Mouse (Mus musculus) MEL (cell line): Measurements from ENCODE around the gene Tfb1m. TPM values are rescaled to one million over a fixed set of nuclear protein-coding genes. Genes with fewer than 3 reads are reported as not detected.

Source experiments
- DNase-seq: peaks from one replicate; pipeline ENCODE4 v3.0.0; 2011; ENCODE audit warnings: low read depth, low spot score
- H3K27ac ChIP-seq: 2 replicates; pipeline ENCODE4 v1.5.1; 2012; ENCODE audit warnings: low read depth, mild to moderate bottlenecking, control low read depth, low read length, moderate library complexity; ENCODE audit not compliant: control insufficient read depth
- H3K27me3 ChIP-seq, 2 experiments: fragments of 150-350 bp in 1 of 2; sonication (generic) in 1 of 2; 2 replicates each; pipeline ENCODE4 v1.6.1; 2012; ENCODE audit warnings: low read length in 2 of 2, mild to moderate bottlenecking in 2 of 2, improper control_type of control experiment in 1 of 2, moderate library complexity in 1 of 2; ENCODE audit not compliant: insufficient read depth in 2 of 2, control insufficient read depth in 1 of 2
- H3K36me3 ChIP-seq, 2 experiments: 2 replicates each; pipeline ENCODE4 v1.6.1; 2012 to 2014; ENCODE audit warnings: low read length in 2 of 2, improper control_type of control experiment in 1 of 2, inconsistent platforms in 1 of 2, mild to moderate bottlenecking in 1 of 2; ENCODE audit not compliant: insufficient read depth in 2 of 2, control insufficient read depth in 1 of 2
- H3K4me1 ChIP-seq, 2 experiments: fragments of 150-350 bp in 1 of 2; sonication (generic) in 1 of 2; 2 replicates each; pipeline ENCODE4 v1.6.1; 2012; ENCODE audit warnings: low read length in 2 of 2, improper control_type of control experiment in 1 of 2, mild to moderate bottlenecking in 1 of 2; ENCODE audit not compliant: insufficient read depth in 2 of 2, control insufficient read depth in 1 of 2
- H3K4me3 ChIP-seq, 2 experiments: fragments of 150-350 bp in 1 of 2; sonication (generic) in 1 of 2; 2 replicates each; pipeline ENCODE4 v1.5.1; 2012; ENCODE audit warnings: low read depth in 2 of 2, low read length in 2 of 2, mild to moderate bottlenecking in 2 of 2, moderate library complexity in 2 of 2, control low read depth in 1 of 2, improper control_type of control experiment in 1 of 2; ENCODE audit not compliant: control insufficient read depth in 1 of 2, insufficient read depth in 1 of 2
- H3K79me2 ChIP-seq: 2 replicates; pipeline ENCODE4 v1.6.1; 2012; ENCODE audit warnings: mild to moderate bottlenecking, low read length, moderate library complexity; ENCODE audit not compliant: control insufficient read depth, poor library complexity, insufficient read depth
- H3K9ac ChIP-seq: 2 replicates; pipeline ENCODE4 v1.6.1; 2012; ENCODE audit warnings: low read depth, mild to moderate bottlenecking, control low read depth, low read length, moderate library complexity; ENCODE audit not compliant: control insufficient read depth, poor library complexity, severe bottlenecking
- H3K9me3 ChIP-seq: fragments of 150-350 bp; sonication (generic); replicated peaks from 2 replicates; pipeline ENCODE4 v1.6.1; 2012; ENCODE audit warnings: mild to moderate bottlenecking, low read length, improper control_type of control experiment, moderate library complexity; ENCODE audit not compliant: insufficient read depth
- CHD1 ChIP-seq: IDR thresholded peaks from 2 replicates; pipeline ENCODE4 v1.6.1; 2012; ENCODE audit warnings: low read depth, mild to moderate bottlenecking, inconsistent platforms, low read length, improper control_type of control experiment
- E2F4 ChIP-seq: IDR thresholded peaks from 2 replicates; pipeline ENCODE4 v1.6.1; 2011; ENCODE audit warnings: low read depth, low read length, improper control_type of control experiment, borderline replicate concordance
- ELF1 ChIP-seq: IDR thresholded peaks from 2 replicates; pipeline ENCODE4 v1.6.1; 2014; ENCODE audit warnings: low read depth, mild to moderate bottlenecking, inconsistent platforms, low read length, improper control_type of control experiment, moderate library complexity
- EP300 ChIP-seq, 2 experiments: IDR thresholded peaks; 2 replicates each; pipeline ENCODE4 v1.6.1; 2011; ENCODE audit warnings: improper control_type of control experiment in 2 of 2, low read length in 2 of 2, low read depth in 1 of 2, mild to moderate bottlenecking in 1 of 2
- ETS1 ChIP-seq: IDR thresholded peaks from 2 replicates; pipeline ENCODE4 v1.6.1; 2012; ENCODE audit warnings: low read depth, mild to moderate bottlenecking, inconsistent platforms, low read length, improper control_type of control experiment, moderate library complexity
- GABPA ChIP-seq: IDR thresholded peaks from 2 replicates; pipeline ENCODE4 v1.6.1; 2012; ENCODE audit warnings: low read depth, mild to moderate bottlenecking, inconsistent platforms, low read length, improper control_type of control experiment, moderate library complexity
- GATA1 ChIP-seq: IDR thresholded peaks from 2 replicates; pipeline ENCODE4 v1.6.1; 2011; ENCODE audit warnings: low read depth, low read length, improper control_type of control experiment
- HCFC1 ChIP-seq: IDR thresholded peaks from 2 replicates; pipeline ENCODE4 v1.6.1; 2012; ENCODE audit warnings: low read depth, mild to moderate bottlenecking, inconsistent platforms, low read length, improper control_type of control experiment, moderate library complexity
- JUND ChIP-seq: IDR thresholded peaks from 2 replicates; pipeline ENCODE4 v1.6.1; 2011; ENCODE audit warnings: low read depth, mild to moderate bottlenecking, improper control_type of control experiment, low read length
- MAX ChIP-seq: IDR thresholded peaks from 2 replicates; pipeline ENCODE4 v1.6.1; 2011; ENCODE audit warnings: low read length, improper control_type of control experiment
- MYB ChIP-seq: IDR thresholded peaks from 2 replicates; pipeline ENCODE4 v1.6.1; 2011; ENCODE audit warnings: mild to moderate bottlenecking, low read depth, low read length, improper control_type of control experiment
- MYC ChIP-seq: IDR thresholded peaks from 2 replicates; pipeline ENCODE4 v1.6.1; 2011; ENCODE audit warnings: low read depth, mild to moderate bottlenecking, low read length, improper control_type of control experiment, moderate library complexity
- NRF1 ChIP-seq: IDR thresholded peaks from 2 replicates; pipeline ENCODE4 v1.6.1; 2014; ENCODE audit warnings: low read depth, mild to moderate bottlenecking, inconsistent platforms, low read length, improper control_type of control experiment, moderate library complexity; ENCODE audit not compliant: poor library complexity, insufficient read depth, severe bottlenecking
- POLR2AphosphoS2 ChIP-seq: IDR thresholded peaks from 2 replicates; pipeline ENCODE4 v1.6.1; 2011; ENCODE audit warnings: low read length, improper control_type of control experiment
- RCOR1 ChIP-seq: IDR thresholded peaks from 2 replicates; pipeline ENCODE4 v1.6.1; 2012; ENCODE audit warnings: low read depth, mild to moderate bottlenecking, inconsistent platforms, low read length, improper control_type of control experiment
- SIN3A ChIP-seq: IDR thresholded peaks from 2 replicates; pipeline ENCODE4 v1.6.1; 2012; ENCODE audit warnings: low read length, improper control_type of control experiment, inconsistent platforms
- SMC3 ChIP-seq: IDR thresholded peaks from 2 replicates; pipeline ENCODE4 v1.6.1; 2011; ENCODE audit warnings: low read depth, low read length, improper control_type of control experiment
- TAL1 ChIP-seq: IDR thresholded peaks from 2 replicates; pipeline ENCODE4 v1.6.1; 2012; ENCODE audit warnings: mild to moderate bottlenecking, inconsistent platforms, low read length, moderate library complexity, mixed read lengths
- TCF12 ChIP-seq: IDR thresholded peaks from 2 replicates; pipeline ENCODE4 v1.6.1; 2014; ENCODE audit warnings: low read depth, mild to moderate bottlenecking, inconsistent platforms, low read length, improper control_type of control experiment, moderate library complexity
- USF1 ChIP-seq: IDR thresholded peaks from 2 replicates; pipeline ENCODE4 v1.6.1; 2014; ENCODE audit warnings: low read depth, mild to moderate bottlenecking, inconsistent platforms, low read length, improper control_type of control experiment, moderate library complexity
- ZKSCAN1 ChIP-seq: IDR thresholded peaks from 2 replicates; pipeline ENCODE4 v1.6.1; 2012; ENCODE audit warnings: low read depth, mild to moderate bottlenecking, inconsistent platforms, low read length, improper control_type of control experiment, moderate library complexity
- ZNF384 ChIP-seq: IDR thresholded peaks from 2 replicates; pipeline ENCODE4 v1.6.1; 2012; ENCODE audit warnings: low read depth, mild to moderate bottlenecking, inconsistent platforms, low read length, improper control_type of control experiment
- polyA plus RNA-seq, 2 experiments: library from polyadenylated mRNA; stranded (reverse) in 1 of 2; unstranded in 1 of 2; fragments of >175 nt in 1 of 2; fragments of >200 nt in 1 of 2; gene quantifications; 2 replicates each; pipeline versions ENCODE4 v1.2.1 to v1.2.4; 2012; ENCODE audit warnings: low replicate concordance in 2 of 2, low read depth in 1 of 2; ENCODE audit not compliant: insufficient read length in 2 of 2, insufficient read depth in 1 of 2, missing spikeins in 1 of 2
- total RNA-seq: library from RNA; depleted of rRNA; stranded (reverse); fragments of 300-350 nt; gene quantifications from 2 replicates; pipeline ENCODE4 v1.2.3, GENCODE M21; 2012

Gene Tfb1m
- total and polyA plus RNA-seq, 3 experiments, result 9.2 to 13.6 TPM; not detected in 1

DNA sequence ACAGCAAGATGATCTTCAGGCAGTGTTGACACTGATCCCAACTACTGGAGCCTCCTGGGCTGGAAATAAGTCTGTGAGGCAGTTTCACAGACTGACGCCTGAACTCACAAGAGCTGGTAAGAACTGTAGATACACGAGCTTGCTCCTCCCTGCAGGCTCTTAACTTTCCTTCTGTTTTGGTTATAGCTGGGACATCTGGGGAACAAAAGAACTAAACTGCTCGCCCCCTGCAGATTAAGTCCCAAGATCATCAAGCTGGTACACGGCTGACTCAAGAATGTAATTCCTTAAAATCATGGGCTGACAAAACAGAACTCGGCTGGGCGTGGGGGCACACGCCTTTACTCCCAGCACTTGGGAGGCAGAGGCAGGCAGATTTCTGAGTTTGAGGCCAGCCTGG, 27.0 kb downstream of the Tfb1m start:
- no peaks in the 10 kb centered on the region for H3K9me3 ChIP-seq
- H3K36me3 ChIP-seq, result peaks cover 0 to 29% of the 10 kb centered on the region in 2 experiments; a peak in 3 of 4 replicates
- TF ChIP-seq E2F4 (no peak), MYC (no peak), HCFC1 (no peak)
- H3K4me1 ChIP-seq, result peaks cover 20 to 26% of the 10 kb centered on the region in 2 experiments
- no peak overlapping the region for H3K4me3 ChIP-seq
- H3K9ac ChIP-seq, result no peak overlapping the region
- H3K27me3 ChIP-seq, result no peaks in the 10 kb centered on the region
- H3K27ac ChIP-seq, result no peak overlapping the region
- no peak for DNase-seq
- no peaks in the 10 kb centered on the region for H3K79me2 ChIP-seq

DNA sequence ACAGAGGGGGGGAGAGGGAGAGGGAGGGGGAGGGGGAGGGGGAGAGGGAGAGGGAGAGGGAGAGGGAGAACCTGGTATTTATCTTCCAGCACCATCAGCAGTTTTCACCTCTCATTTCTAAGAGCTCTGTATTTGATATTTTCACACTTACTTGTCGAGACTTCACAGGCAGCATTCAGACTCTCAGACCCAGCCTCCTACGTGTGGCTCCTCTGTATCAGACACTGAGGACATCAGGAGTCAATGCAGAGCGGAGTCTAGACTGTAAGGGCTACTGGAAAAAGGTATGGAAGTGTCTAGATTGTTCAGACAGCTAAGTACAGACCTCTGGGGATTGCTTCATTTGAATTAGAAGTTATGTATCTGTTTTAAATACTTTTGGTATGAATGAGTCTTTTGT, 28.1 kb downstream of the Tfb1m start:
- peaks cover 0 to 29% of the 10 kb centered on the region in 2 experiments; a peak in 3 of 4 replicates for H3K36me3 ChIP-seq
- H3K4me1 ChIP-seq, result peaks cover 20 to 26% of the 10 kb centered on the region in 2 experiments
- no peaks in the 10 kb centered on the region for H3K27me3 ChIP-seq
- TF ChIP-seq USF1 (no peak), TCF12 (no peak), ETS1 (no peak), NRF1 (no peak), GATA1 (peak; percentile 32; the same call in 1 of the 2 replicates)
- H3K79me2 ChIP-seq, result no peaks in the 10 kb centered on the region
- H3K9ac ChIP-seq, result no peak overlapping the region
- H3K27ac ChIP-seq, result no peak overlapping the region
- no peak overlapping the region for H3K4me3 ChIP-seq
- DNase-seq, result peak; percentile 39
- no peaks in the 10 kb centered on the region for H3K9me3 ChIP-seq

DNA sequence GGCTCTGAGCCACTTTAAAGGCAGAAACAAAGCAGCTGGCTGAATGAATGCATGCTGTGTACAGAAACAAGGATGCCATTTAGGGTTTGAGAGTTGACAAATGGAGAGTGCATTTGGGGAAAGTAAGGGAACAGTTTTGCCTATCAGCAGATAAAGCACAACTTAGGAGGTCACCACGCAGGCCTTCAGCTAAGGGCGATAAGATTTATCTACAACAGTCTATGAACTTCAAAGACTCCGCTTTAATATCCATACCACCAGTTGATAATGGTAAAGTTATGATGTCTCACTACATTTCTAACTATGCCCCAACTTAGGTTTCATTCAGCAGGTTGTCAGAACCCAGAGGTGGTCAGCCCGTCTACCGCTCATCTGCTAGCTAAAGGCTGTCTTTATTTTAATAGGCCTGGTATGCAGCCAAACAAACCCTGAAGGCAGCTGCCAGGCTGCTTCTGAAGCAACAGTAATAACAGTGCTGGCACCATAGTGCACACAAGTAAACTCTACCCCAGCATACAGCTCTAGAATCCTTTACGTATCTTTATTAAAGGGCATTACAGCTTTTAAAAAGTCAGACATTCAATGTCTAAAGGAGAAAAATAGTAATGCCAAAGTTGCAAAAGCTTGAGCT, 29.6 kb downstream of the Tfb1m start:
- Histone ChIP-seq H3K79me2 (no peaks in the 10 kb centered on the region), H3K27me3 (no peaks in the 10 kb centered on the region)
- DNase-seq, result peak; percentile 61
- TF ChIP-seq JUND (no peak), POLR2AphosphoS2 (no peak), TCF12 (peak; percentile 87), ZKSCAN1 (no peak), GABPA (no peak), CHD1 (0 out of 2 replicates have a peak, but pooled peaks have one; percentile 43), NRF1 (no peak), ETS1 (peak; percentile 81), ELF1 (no peak), RCOR1 (peak; percentile 84), TAL1 (no peak), EP300 (IDR thresholded peaks at IDR 0.05; ENCODE audit: low read depth in 1 of 2, low read length in 2 of 2) (peak; percentile 89 to 92), MYC (no peak), MAX (peak; percentile 41), SIN3A (peak; percentile 64), ZNF384 (no peak), MYB (peak; percentile 50; the same call in 1 of the 2 replicates), GATA1 (peak; percentile 92), SMC3 (no peak)
- TF ChIP-seq, all 39 proteins: peak for 9
- Histone ChIP-seq H3K36me3 (peaks cover 0 to 29% of the 10 kb centered on the region in 2 experiments; a peak in 3 of 4 replicates), H3K27ac (peak overlapping the region; percentile 69), H3K9ac (peak overlapping the region; percentile 15; the same call in 1 of the 2 replicates), H3K9me3 (no peaks in the 10 kb centered on the region), H3K4me1 (peaks cover 20 to 26% of the 10 kb centered on the region in 2 experiments), H3K4me3 (no peak overlapping the region)
